Mouse (Mus musculus) fibroblast of lung, adult 2 months (primary cell): ENCODE data around the gene Rab11fip3.

ENCODE experiments used
- DNase-seq: peaks from one replicate; pipeline ENCODE4 v3.0.0-alpha.2; 2011; ENCODE audit warnings: low read depth

Gene Rab11fip3

DNA sequence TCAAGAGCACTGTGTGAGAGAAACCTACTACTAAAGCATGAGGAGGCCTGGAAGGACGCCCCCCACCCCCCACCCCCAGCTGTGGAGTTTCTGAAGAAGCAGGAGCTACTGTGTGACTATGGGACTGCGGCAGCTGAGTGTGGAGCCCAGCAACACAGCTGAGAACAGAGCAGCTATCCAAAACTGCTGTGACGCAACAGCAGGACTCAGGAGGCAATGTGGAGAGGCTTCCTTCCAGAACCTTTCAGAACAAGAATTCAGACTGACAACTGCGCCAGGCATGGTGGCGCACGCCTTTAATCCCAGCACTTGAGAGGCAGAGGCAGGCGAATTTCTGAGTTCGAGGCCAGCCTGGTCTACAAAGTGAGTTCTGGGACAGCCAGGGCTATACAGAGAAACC is 28.6 kb downstream of the Rab11fip3 start:
- DNase-seq, result peak; percentile 23

DNA sequence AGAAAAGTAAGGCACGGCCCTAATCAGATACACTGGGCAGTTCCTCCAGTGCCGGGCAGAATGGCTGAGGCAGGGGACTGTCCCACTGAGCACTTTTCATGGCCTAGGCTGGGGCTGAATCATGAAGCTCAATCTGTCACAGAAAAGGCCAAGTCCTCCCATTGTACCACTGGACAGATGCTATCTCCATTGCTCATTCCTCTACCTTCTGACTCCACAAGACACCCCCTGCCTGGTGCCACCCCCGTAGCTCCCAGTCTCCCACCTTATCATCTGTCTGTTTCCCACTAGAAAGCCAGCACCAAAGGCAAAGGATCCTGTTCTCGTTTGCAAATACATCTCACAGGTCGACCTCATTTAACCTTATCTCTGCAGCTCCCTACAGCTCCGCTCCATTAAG is 37.3 kb downstream of the Rab11fip3 start:
- DNase-seq, result no peak

DNA sequence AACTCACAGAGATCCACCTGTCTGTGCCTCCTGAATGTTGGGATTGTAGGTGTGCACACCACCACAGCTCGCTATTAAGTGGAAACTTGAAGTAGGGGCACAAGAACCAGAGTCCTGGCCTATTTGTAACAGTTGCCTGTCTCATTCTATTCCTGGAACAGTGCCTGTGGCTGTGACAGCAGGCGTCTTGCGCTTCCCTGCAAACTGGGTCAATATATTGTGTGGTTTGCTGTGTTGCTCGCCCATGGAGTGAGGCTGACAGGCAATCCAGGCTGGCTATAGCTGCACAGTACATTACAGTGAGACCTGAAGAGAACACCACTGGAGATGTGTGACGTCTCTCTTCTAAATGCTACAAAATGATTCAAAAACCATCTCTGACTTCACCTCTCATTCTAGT is 37.8 kb downstream of the Rab11fip3 start:
- DNase-seq, result no peak

DNA sequence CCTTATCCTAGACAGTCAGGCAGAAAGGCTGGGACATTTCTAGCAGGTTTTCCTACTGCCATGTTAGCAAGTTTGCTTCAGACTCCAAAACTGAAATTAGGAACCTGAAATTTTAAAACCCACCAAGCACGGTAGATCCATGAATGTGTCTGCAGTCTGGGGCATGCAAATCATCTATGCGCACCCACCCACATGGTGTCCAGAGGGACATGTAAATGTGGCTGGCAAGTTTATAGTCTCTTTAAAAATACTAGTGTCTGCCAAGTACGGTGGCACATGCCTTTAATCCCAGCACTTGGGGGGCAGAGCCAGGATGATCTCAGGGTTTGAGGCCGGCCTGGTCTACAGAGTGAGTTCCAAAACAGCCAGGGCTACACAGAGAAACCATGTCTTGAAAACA is 41.1 kb downstream of the Rab11fip3 start:
- no peak for DNase-seq

DNA sequence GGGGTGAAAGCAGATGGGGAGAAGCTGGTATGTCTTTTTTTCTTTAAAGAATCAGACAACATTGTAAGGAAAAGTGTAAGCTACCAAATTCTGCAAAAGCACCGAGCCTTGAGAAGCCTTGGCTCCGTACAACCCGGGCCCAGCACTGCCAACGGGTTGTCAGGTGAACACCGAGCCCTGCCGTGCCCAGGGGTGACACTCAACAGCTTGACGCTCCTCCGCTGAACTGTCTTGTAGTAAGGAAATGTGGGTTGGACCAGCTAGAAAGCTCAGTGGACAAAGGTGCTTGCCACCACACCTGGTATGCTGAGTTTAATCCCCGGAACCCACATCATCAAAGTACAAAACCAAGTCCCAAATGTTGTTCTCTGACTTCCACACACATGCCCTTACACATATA is 44.7 kb downstream of the Rab11fip3 start:
- no peak for DNase-seq

DNA sequence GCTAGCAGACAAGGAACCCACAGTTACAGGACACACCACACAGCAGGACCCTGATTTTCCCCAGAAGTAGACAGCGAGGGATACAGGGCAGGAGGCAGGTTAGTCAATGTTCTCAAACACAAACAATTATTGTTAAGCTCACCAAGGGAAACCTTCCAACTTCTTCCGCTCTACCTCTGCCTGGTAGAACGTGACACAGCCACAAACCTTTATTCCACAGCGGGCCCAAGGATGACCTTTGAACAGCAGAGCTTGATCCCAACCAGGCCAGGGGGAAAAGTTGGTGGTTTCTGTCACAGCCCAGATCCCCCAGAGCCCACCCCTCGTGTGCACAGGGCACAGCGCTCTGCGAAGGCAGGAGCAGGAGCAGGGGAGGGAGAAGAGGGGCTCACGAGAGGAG is 45.4 kb downstream of the Rab11fip3 start:
- DNase-seq, result no peak

DNA sequence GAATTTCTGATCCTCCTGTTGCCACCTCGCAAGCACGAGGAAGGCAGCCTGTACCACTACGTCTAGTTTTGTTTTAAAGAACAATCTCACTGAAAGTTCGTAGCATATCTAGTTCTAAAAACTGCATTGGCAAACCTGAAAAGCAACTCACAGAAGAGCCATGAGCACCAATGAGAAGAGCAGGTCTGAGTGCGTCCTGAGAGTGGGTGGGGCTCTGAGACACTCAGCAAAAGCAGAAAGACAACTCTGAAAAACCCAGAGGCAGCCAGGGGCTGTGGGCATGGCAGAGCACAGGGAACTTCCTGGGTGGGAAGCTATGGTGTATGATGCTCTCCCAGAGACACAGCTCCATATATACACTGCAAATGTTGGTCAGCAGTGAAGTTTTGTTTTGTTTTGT is 46.2 kb downstream of the Rab11fip3 start:
- no peak for DNase-seq

DNA sequence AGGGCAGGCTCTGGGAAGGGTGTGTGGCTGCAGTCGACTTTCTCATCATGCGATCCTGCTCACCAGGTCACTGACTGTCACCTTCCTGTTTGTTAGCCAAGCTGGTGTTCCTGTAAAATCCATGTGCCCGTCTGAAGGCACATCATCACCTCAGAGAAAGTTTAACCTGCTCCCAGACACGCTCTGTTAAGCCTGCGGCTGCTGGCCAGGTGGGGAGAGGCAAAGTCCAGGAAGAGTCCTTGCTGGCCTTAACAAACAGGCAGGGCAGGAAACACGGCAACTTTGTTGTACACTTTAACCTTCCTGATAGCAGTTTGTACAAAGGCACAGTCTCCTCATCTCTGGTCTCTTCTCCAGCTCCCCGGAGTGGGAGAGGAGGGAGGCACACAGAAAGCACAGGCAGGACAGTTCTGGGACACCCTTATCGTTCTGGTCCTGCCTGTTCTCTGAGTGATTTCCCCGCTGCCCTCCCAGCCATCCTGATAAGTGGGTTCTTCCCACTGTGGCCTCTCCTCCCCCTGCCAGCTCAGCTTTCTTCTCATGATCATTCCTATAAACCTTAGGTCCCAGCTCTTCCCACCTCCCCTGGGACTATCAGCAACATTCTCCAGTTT is 47.5 kb downstream of the Rab11fip3 start:
- DNase-seq, result no peak

DNA sequence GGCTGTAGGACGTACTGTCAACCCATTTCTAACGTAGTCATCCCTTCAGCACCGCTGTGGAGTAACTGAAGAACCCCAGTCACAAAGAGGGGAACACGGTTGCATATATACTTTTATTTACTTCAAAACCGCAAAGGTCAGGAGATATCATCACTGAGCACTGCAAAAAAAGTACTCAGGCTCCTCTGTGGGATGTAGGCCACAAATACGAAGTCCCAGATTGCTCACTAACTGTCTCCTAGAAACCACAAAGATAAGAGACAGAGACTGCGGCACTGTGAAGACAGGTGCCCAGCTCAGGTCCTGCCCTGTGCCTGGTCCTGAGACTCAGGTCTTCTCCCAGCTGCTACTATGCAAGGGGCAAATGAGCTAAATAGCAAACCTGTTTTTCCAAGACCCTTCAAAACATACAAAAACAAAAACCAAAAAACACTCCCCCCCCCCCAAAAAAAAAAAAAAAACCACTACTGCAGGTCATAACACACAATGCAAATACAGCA is 48.5 kb downstream of the Rab11fip3 start:
- DNase-seq, result no peak

DNA sequence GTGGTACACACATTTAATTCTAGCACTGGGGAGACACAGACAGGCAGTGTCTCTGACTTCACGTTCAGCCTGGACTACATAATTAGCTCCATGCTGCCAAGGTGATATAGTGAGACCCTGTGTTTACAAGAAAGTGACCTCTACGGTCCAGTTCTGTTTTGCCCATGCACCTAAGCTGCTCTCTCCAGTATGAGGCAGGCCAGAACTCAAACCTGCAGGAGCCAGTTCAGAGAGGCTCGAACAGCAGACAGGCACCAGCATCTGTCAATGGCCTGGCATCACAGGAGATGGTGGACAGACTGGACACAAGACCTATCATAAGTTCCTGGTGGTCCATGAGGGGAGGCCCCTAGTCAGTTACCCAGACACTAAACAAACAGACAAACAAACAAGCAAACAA is 51.0 kb downstream of the Rab11fip3 start:
- no peak for DNase-seq

DNA sequence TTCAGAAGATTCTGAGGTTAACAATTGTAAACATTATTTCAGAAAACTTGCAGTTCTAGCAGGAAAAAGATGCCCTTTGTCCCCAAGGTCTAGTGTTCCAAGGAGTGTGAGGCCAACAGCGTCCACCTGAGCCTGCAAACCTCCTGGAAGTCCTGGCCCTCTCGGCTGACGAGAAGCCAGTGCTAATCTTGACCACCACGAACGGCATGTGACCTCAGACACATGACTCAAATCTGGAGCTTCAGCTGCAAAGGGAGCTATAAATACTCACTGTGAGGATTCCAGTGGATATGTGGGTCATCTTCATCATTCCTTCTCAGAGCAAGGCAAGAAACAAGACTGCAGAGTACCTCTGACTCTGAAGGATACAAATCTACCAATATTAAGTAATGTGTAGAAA is 51.4 kb downstream of the Rab11fip3 start:
- DNase-seq, result no peak

DNA sequence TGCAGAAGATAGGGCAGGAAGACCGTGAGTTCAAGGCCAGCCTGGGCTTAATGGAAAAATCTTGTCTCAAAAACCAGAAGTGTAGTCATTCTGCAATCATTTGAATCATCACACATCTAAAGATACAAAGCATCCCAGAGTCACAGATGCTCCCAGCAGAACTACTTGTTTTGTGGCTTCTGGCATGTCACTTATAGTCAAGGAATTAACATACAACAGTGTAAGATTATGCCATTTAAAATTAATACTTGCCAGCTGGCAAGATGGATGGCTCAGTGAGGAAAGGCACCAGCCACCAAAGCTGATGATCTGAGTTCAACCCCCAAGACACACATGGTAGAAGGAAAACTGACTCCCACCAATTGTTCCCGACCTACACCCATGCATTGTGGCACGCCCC is 52.3 kb downstream of the Rab11fip3 start:
- no peak for DNase-seq

DNA sequence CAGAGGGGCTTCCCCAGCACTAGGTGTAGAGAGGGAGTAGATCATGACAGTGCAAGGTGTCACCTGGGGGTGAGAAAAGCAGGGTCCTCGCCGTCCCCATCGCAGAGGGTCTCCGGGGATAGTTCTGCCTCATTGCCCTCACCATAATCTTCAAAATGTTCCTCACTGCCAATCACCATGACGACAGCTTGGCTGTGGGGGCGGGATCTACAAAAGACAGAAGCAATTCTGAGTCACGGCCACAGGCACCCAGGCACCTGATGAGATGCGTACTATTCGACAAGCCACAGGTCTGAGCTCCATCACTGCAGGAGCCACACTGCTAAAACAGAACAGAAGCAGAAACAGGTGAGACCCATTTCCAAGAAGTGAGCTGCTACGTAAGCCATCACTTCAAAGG is 55.6 kb downstream of the Rab11fip3 start:
- no peak for DNase-seq

DNA sequence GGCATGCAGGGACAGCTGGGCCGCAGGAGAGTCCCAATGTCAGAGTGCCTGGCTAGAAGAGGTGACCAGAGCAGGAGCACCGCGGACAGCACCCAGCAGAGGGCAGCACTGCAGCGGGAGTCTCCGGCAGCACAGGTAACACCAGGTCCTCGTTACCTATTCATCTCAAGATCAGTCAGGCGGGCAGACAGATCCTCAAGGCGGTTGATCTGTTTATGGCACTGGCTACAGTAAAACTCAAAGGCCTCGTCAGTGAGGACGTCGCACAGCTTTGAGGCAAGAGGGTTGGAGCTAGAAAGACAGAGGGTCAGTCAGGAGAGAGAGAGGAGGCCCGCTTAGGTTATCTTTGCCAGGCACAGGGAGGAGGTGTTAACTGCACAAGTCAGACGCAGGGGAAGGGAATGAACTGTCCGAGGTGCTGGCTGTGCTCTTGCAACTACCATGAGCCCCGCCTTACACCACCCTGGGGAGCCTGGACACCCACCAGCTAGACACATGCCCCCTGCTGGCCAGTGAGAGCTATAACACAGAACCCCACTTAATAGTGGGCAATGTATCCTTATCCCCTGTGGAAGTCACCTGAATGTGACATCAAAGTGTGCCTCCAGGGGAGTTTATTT is 57.4 kb downstream of the Rab11fip3 start:
- DNase-seq, result peak; percentile 56

DNA sequence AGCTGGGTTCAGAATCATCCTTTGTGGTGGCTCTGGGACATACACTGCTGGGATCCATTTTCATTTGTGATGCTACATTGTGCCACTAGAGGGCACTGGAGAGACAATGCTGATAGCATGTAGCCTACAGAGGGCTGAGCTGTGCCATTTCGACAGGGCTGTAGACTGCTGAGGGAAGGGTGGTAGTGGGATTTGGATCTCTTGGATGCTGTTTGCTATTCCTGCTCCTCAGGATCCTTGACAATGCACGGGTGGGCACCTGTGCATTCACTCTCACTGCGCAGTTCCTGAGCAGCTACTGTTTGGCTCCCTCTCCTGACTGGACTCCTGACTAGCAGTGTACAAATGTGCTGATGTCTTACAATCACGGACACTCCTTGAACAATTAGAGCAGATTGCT is 59.8 kb downstream of the Rab11fip3 start:
- DNase-seq, result peak; percentile 47

DNA sequence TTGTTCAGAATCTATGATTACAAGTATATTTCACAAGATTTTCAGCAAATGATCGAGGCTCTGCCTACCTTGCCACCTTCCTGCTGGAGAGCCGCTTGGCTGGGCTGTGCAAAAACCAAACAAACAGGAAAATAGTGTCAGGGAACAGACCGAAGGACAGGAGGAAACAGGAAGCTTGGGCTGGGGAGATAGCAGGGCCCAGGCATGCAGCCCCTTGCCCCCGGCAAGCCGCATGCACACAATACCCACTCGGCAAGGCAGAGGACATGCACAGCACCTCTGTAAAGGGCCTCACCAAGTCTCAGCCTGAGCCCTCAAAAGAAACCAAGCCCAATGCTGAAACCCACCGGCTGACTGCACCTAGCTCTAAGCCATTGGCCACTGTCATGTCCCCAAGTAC is 60.6 kb downstream of the Rab11fip3 start:
- DNase-seq, result no peak

DNA sequence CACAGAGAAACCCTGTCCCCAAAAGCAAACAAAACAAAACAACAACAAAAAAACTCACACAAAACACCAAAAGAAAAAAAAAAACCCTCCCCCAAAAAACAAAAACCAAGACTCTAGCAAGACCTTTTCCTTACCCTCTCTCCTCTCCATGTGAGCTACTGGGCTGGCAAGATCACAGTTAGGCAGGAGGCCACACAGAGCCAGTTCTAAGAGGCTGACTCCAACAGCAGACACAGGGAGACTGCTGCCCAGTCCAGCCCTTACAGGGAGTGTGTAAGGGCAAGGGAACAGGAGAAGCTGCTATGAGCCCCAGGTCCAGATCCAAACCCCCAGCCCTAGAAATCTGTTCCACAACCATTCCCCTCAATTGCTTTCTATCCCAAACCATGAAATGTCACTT is 61.0 kb downstream of the Rab11fip3 start:
- no peak for DNase-seq

DNA sequence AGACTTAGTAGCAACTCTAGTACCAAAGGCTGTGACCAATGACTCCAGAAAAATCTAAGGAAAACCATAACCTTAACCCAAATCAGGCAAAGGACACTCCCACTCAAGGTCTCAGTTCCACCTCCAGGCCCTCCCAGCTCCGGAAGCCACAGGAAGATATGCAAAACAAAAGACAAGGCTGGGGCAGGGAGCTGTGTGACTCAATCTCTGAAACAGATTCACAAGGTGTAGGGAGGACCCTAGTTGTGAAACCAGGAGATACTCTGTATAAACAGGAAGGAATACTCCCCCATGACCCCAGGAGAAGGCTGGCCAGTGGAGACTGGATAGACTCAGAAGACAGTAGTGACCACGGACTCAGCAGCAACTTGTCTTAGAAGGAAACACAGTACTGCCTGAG is 61.7 kb downstream of the Rab11fip3 start:
- DNase-seq, result no peak

DNA sequence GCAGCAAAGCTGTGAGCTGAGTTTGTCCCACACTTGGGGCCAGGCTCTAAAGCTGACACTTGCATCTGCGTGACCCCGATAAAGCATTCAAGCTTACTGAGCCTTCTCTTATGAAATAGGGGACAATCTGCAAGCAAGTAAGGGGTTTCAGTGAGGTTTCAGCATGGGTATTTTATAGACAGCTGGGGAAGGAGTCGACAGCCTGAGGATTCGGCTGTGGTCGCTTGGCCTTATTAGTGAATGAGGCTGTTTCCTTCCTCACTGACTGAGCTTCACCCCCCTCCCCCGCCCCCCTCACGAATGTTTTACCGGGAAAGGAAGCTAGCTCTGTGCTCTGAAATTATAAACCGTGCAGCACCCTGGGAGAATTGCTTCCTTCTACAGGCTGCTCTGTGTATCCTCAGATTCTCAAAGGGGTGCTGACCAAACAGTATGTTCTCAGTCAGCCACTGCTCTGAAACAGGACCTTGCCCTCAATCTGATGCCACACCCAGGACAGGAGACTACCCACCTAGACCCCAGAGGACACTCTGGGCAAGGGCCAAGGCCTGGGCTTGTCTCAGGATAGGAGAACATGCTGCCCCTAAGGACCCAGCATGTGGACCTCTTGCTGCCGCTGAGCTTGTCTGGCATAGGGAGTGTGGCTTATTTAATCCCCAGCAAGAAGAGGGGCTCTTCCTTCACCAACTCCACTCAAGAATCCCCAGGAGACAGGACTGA is 63.5 kb downstream of the Rab11fip3 start:
- no peak for DNase-seq

DNA sequence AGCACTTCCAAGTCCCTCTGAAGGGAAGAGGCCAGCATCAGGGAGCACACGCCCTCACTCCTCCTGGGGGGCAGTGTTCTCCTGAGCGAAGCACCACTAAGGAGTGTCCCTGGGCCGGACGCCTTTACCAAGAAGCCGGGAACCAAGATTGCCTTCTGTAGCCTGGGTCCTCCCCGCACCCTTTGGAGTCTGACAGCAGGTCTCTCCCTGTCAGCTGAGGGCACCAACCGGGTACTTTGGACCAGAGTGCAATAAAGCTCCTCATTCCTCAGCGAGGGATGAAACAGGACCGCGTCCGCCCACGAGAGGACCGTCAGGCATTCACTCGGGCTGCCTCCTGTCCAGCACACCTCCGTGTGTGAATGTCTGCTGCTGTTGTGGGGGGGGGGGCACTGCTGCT is 64.6 kb downstream of the Rab11fip3 start:
- no peak for DNase-seq

DNA sequence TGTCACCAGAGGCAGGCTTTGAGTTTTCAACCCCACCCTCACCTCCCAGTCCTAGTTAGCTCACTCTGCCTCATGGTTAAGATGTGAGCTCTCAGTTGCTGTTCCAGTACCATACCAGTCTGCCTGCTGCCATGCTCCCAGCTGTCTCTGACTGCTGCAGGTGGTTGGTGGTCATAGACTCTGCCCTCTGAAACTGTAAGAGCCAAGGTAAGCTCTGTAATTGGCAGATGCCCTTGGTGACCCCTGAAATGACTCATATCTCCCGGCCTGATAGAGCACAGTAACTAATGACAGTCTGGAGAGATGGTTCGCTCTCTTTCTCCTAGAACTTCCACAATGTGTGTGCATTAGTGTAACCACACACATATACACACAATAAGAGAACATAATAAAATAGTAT is 65.5 kb downstream of the Rab11fip3 start:
- no peak for DNase-seq

DNA sequence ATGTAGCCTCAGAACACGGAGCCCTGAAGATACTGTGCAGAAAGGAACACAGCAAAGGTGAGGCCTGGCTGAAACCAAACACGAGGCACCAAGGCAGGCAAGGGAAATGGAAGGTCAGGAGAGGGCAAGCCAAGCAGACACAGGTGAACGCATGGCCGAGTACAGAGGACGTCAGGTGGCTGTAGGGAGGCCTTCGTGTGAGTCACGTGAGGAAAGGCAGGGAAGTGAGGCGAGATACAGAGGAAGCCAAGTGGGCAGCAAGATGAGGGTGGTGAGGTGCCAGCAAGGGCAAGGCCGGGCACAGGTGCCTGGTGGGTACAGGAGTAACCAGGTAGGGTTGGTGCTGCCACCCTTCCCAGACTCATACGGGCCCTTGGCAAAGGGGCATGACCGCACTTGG is 70.9 kb downstream of the Rab11fip3 start:
- no peak for DNase-seq

DNA sequence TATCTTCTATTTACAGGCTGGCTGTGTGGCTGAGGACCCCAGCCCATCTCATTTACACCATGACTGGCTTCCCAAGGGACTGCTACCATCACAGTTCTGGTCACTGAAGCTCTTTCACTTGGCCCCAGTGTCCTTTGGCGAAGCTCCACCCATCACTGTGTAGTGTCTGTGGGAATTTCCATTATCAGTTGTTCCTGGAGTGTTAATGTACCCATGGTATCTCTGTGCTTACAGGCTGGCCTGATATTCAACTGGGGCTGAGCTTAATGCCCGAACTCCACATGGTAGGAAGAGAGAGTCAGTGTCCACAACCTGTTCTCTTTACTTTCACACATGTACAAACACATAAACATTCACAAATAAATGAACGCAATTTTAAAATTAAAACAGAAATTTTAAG is 75.9 kb downstream of the Rab11fip3 start:
- DNase-seq, result no peak

DNA sequence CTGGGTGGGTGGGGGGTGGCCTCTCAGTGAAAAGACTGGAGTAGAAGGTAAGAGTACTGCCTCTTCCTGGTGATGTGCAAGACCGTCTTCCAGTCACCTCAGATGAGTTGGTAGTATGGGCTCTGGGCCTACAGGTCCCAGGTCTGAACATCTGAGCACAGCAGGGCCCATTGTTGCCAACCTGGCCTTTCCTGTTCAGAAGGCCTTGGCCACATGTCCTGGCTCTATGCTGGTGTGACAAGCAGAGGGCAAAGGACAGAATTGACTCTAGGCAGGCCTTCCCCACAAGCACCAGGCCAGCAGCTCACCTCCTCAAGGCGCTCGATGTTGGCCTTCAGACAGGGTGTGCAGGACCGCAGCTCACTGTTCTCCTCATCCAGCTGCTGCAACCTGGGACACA is 77.1 kb downstream of the Rab11fip3 start:
- no peak for DNase-seq
